Mouse (Mus musculus) right cerebral cortex, postnatal 4 days (tissue): ENCODE measurements around the gene Mta3.

Experiments used
- DNase-seq: peaks from one replicate; pipeline ENCODE4 v3.0.0-alpha.2; 2022

The Mta3 gene

GRCm38 (mm10) chr17:83767064-83767463 is 61.1 kb downstream of the Mta3 start:
- no peak for DNase-seq

- no peak for DNase-seq
Measured at GRCm38 (mm10) chr17:83768309-83768708, 62.3 kb downstream of the Mta3 start.

GRCm38 (mm10) chr17:83770371-83770770 is 64.4 kb downstream of the Mta3 start:
- no peak for DNase-seq

- no peak for DNase-seq
Measured at GRCm38 (mm10) chr17:83770931-83771330, 65.0 kb downstream of the Mta3 start.

GRCm38 (mm10) chr17:83772110-83772509 is 66.1 kb downstream of the Mta3 start:
- DNase-seq, result no peak

- DNase-seq, result peak; percentile 27
Measured at GRCm38 (mm10) chr17:83772711-83773110, 66.7 kb downstream of the Mta3 start.

GRCm38 (mm10) chr17:83776965-83777364 is 71.0 kb downstream of the Mta3 start:
- DNase-seq, result no peak

GRCm38 (mm10) chr17:83777462-83778051 is 71.6 kb downstream of the Mta3 start:
- no peak for DNase-seq

GRCm38 (mm10) chr17:83780228-83780627 is 74.3 kb downstream of the Mta3 start:
- DNase-seq, result no peak

GRCm38 (mm10) chr17:83782740-83783139 is 76.8 kb downstream of the Mta3 start:
- no peak for DNase-seq

- DNase-seq, result no peak
Measured at GRCm38 (mm10) chr17:83786418-83786817, 80.5 kb downstream of the Mta3 start.

GRCm38 (mm10) chr17:83790158-83790557 is 84.2 kb downstream of the Mta3 start:
- no peak for DNase-seq

- DNase-seq, result no peak
Measured at GRCm38 (mm10) chr17:83792388-83792787, 86.4 kb downstream of the Mta3 start.

- no peak for DNase-seq
Measured at GRCm38 (mm10) chr17:83795121-83795520, 89.2 kb downstream of the Mta3 start.

GRCm38 (mm10) chr17:83799506-83800050 is 93.6 kb downstream of the Mta3 start:
- no peak for DNase-seq

- DNase-seq, result no peak
Measured at GRCm38 (mm10) chr17:83803987-83804386, 98.0 kb downstream of the Mta3 start.

GRCm38 (mm10) chr17:83805078-83805477 is 99.1 kb downstream of the Mta3 start:
- no peak for DNase-seq

GRCm38 (mm10) chr17:83807345-83807744 is 101.4 kb downstream of the Mta3 start:
- no peak for DNase-seq

- peak; percentile 60 for DNase-seq
Measured at GRCm38 (mm10) chr17:83807778-83808398, 101.9 kb downstream of the Mta3 start.

- DNase-seq, result no peak
Measured at GRCm38 (mm10) chr17:83808476-83809098, 102.6 kb downstream of the Mta3 start.

GRCm38 (mm10) chr17:83809197-83809829 is 103.3 kb downstream of the Mta3 start:
- DNase-seq, result no peak

- DNase-seq, result no peak
Measured at GRCm38 (mm10) chr17:83810285-83810684, 104.3 kb downstream of the Mta3 start.

GRCm38 (mm10) chr17:83812200-83812944 is 106.4 kb downstream of the Mta3 start:
- no peak for DNase-seq
